Mouse (Mus musculus): ENCODE results near the gene Tmf1. TPM values are rescaled to one million over a fixed set of nuclear protein-coding genes. Genes with fewer than 3 reads are reported as not detected.
A peak's percentile ranks its signal among the peaks of the same experiment; 100 is the strongest.

Gene Tmf1
- polyA plus RNA-seq, 1 experiment from 2014 or later: 24.8 TPM

- Histone ChIP-seq H3K4me2 (no peak overlapping the region), H3K4me1 (replicated peaks) (no peaks in the 10 kb centered on the region), H3K27me3 (no peaks in the 10 kb centered on the region), H3K9me3 (replicated peaks) (no peaks in the 10 kb centered on the region), H3K27ac (no peak overlapping the region), H3K4me3 (no peak overlapping the region), H3K36me3 (peaks cover 48% of the 10 kb centered on the region), H3K9ac (no peak overlapping the region)
- 87% methylated on average over 5 of the region's 5 CpGs for WGBS
- no peak for ATAC-seq (replicated peaks; ENCODE audit: insufficient number of reproducible peaks, insufficient read depth, low FRiP score, low read depth)
These were observed 46.1 kb downstream of the Tmf1 start for GRCm38 (mm10) chr6:97132707-97133303.

DNA sequence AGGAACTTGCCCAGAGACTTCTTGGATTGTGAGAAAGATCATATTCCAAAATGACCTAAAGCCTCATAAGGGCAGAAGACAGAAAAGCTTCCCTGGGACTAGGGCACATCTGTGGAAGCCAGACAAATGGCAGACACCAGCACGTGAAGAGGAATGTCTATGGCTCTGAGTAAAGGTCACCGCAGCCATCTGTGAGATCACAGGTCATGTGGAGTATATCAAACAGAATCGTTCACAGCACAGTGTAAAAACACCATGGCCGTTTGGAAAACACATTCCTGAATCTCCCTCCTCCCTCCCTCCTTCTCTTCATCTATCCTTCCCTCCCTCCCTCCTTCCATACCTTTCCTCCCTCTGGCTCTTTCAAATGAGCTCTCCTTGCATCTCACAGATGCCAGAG is 47.1 kb downstream of the Tmf1 start:
- no peak for ATAC-seq (replicated peaks; ENCODE audit: insufficient number of reproducible peaks, insufficient read depth, low FRiP score, low read depth)
- WGBS: 49% methylated on average over 4 of the region's 4 CpGs
- no peak overlapping the region for H3K27ac ChIP-seq
- no peaks in the 10 kb centered on the region for H3K9me3 ChIP-seq (replicated peaks)
- no peaks in the 10 kb centered on the region for H3K4me1 ChIP-seq (replicated peaks)
- no peak overlapping the region for H3K4me3 ChIP-seq
- peaks cover 48% of the 10 kb centered on the region for H3K36me3 ChIP-seq
- H3K4me2 ChIP-seq: no peak overlapping the region
- H3K9ac ChIP-seq: no peak overlapping the region
- H3K27me3 ChIP-seq: no peaks in the 10 kb centered on the region

GRCm38 (mm10) chr6:97130979-97131378 is 47.9 kb downstream of the Tmf1 start:
- no peak overlapping the region for H3K4me2 ChIP-seq
- peaks cover 52% of the 10 kb centered on the region for H3K36me3 ChIP-seq
- no peaks in the 10 kb centered on the region for H3K9me3 ChIP-seq (replicated peaks)
- H3K9ac ChIP-seq: no peak overlapping the region
- no peaks in the 10 kb centered on the region for H3K27me3 ChIP-seq
- H3K27ac ChIP-seq: no peak overlapping the region
- WGBS: 65% methylated on average over 5 of the region's 5 CpGs
- no peak overlapping the region for H3K4me3 ChIP-seq
- H3K4me1 ChIP-seq (replicated peaks): no peaks in the 10 kb centered on the region
- ATAC-seq (replicated peaks; ENCODE audit: insufficient number of reproducible peaks, insufficient read depth, low FRiP score, low read depth): no peak

- H3K4me3 ChIP-seq: no peak overlapping the region
- H3K36me3 ChIP-seq: peaks cover 24% of the 10 kb centered on the region
- H3K4me2 ChIP-seq: 0 out of 2 replicates have a peak overlapping the region, but pooled peaks have one; percentile 9
- H3K4me1 ChIP-seq (replicated peaks): peaks cover 14% of the 10 kb centered on the region
- ATAC-seq (replicated peaks; ENCODE audit: insufficient number of reproducible peaks, insufficient read depth, low FRiP score, low read depth): peak; percentile 39; the same call in 1 of the 2 replicates
- H3K9ac ChIP-seq: no peak overlapping the region
- no peaks in the 10 kb centered on the region for H3K27me3 ChIP-seq
- 41% methylated on average over 10 of the region's 10 CpGs for WGBS
- H3K27ac ChIP-seq: peak overlapping the region; percentile 23
- H3K9me3 ChIP-seq (replicated peaks): no peaks in the 10 kb centered on the region
These were observed 54.4 kb downstream of the Tmf1 start for GRCm38 (mm10) chr6:97124336-97125010.

- Histone ChIP-seq H3K4me3 (no peak overlapping the region), H3K36me3 (peaks cover 44% of the 10 kb centered on the region; the same call in 1 of the 2 replicates)
- WGBS: 85% methylated on average over 4 of the region's 4 CpGs
These were observed 58.0 kb downstream of the Tmf1 start for GRCm38 (mm10) chr6:97120922-97121321.

DNA sequence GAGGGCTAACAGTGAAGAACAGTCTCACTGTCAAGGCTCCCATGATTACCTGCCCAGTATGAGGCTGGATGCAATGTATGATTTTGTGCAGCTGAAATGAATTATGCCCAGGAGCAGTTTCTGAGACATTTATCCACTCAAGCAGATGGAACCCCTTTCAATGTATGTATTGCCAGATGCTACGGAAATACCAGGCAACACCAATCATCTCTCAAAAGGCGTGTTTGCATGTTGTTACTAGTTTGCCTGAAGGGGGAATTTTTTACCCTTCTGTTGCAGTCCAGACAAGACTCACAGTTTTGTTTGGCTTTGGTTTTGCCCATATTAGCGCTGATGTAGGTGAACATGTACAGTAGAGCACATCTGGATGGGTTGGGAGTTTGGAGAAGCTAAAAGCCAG is 60.6 kb downstream of the Tmf1 start:
- ATAC-seq (replicated peaks; ENCODE audit: insufficient number of reproducible peaks, insufficient read depth, low FRiP score, low read depth): no peak
- Histone ChIP-seq H3K27ac (no peak overlapping the region), H3K9me3 (replicated peaks) (no peaks in the 10 kb centered on the region), H3K4me3 (no peak overlapping the region), H3K36me3 (peaks cover 59% of the 10 kb centered on the region), H3K9ac (no peak overlapping the region), H3K4me2 (no peak overlapping the region), H3K4me1 (replicated peaks) (no peaks in the 10 kb centered on the region), H3K27me3 (no peaks in the 10 kb centered on the region)
- WGBS: 91% methylated on average over 3 of the region's 3 CpGs

More at GRCm38 (mm10) chr6:97120922-97121321, 58.0 kb downstream of the Tmf1 start:
- Histone ChIP-seq H3K9me3 (replicated peaks) (no peaks in the 10 kb centered on the region), H3K27me3 (no peaks in the 10 kb centered on the region), H3K9ac (no peak overlapping the region), H3K4me1 (replicated peaks) (peaks cover 14% of the 10 kb centered on the region), H3K4me2 (no peak overlapping the region), H3K27ac (no peak overlapping the region)
- no peak for ATAC-seq (replicated peaks; ENCODE audit: insufficient number of reproducible peaks, insufficient read depth, low FRiP score, low read depth)

DNA sequence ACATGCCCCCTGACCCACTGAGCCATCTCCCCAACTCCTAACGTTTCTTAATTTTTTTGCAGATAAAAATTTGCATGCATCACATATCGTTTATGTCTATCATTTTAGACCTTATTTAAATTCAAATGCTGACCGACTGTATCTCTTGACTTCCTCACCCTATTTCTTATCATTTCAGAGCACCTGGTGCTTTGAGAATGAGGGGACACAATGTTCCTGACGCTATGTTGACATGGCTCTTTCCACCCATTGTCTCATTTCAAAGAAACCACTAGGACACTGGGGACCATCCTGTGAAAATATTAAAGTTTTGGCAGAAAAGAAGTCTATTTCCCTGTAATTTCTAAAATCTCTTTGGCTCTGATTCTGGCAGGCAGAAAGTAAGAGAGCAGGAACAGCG is 62.0 kb downstream of the Tmf1 start:
- no peak for ATAC-seq (replicated peaks; ENCODE audit: insufficient number of reproducible peaks, insufficient read depth, low FRiP score, low read depth)
- H3K9ac ChIP-seq: no peak overlapping the region
- no peaks in the 10 kb centered on the region for H3K27me3 ChIP-seq
- H3K9me3 ChIP-seq (replicated peaks): no peaks in the 10 kb centered on the region
- H3K27ac ChIP-seq: no peak overlapping the region
- no peak overlapping the region for H3K4me3 ChIP-seq
- WGBS: 70% methylated on average over 5 of the region's 5 CpGs
- H3K4me1 ChIP-seq (replicated peaks): no peaks in the 10 kb centered on the region
- H3K4me2 ChIP-seq: no peak overlapping the region
- peaks cover 65% of the 10 kb centered on the region for H3K36me3 ChIP-seq

DNA sequence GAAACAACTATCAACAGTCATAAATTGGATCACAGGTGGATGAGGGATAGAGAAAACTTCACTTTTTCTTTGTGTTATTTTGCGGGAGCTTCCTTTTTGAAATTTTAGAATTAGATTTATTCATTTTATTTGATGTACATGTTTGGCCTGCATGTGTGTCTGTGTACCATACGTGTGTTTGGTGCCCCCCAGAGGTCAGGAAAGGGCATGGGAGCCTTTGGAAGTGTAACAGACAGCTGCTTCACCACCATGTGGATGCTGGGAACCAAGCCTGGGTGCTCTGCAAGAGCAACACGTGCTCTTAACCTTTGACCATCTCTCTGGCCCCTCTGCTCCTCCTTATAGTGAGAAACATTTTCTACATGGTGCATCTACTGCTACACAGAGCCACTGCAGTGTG is 64.1 kb downstream of the Tmf1 start:
- peaks cover 68% of the 10 kb centered on the region for H3K36me3 ChIP-seq
- ATAC-seq (replicated peaks; ENCODE audit: insufficient number of reproducible peaks, insufficient read depth, low FRiP score, low read depth): no peak
- H3K27me3 ChIP-seq: no peaks in the 10 kb centered on the region
- H3K9me3 ChIP-seq (replicated peaks): no peaks in the 10 kb centered on the region
- H3K4me2 ChIP-seq: no peak overlapping the region
- no peaks in the 10 kb centered on the region for H3K4me1 ChIP-seq (replicated peaks)
- no peak overlapping the region for H3K4me3 ChIP-seq
- H3K9ac ChIP-seq: no peak overlapping the region
- H3K27ac ChIP-seq: no peak overlapping the region
- 68% methylated on average over 3 of the region's 3 CpGs for WGBS

DNA sequence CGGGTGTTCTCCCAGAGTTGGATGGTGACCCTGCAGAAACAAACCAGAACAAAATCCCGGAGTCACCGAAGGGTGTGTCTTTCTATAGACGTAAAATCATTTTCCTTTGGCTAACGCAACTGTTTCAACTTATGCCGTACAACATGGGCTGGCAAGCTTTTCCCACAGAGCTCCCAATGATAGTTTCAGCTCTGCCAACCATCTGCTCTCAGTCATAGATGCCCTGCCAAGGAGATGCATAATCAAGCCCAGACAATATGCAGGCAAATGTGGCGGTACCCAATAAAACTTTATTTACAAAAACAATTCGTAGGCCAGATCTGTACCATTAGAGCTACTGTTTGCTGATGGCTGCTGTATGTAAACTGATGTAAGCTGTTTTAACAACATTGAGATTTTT is 66.7 kb downstream of the Tmf1 start:
- no peak for ATAC-seq (replicated peaks; ENCODE audit: insufficient number of reproducible peaks, insufficient read depth, low FRiP score, low read depth)
- Histone ChIP-seq H3K4me3 (no peak overlapping the region), H3K27ac (no peak overlapping the region), H3K4me2 (no peak overlapping the region), H3K9me3 (replicated peaks) (no peaks in the 10 kb centered on the region), H3K9ac (no peak overlapping the region), H3K4me1 (replicated peaks) (no peaks in the 10 kb centered on the region), H3K27me3 (no peaks in the 10 kb centered on the region), H3K36me3 (peaks cover 50% of the 10 kb centered on the region)
- 89% methylated on average over 8 of the region's 8 CpGs for WGBS

- peaks cover 9% of the 10 kb centered on the region for H3K36me3 ChIP-seq
- 12% methylated on average over 2 of the region's 2 CpGs for WGBS
- H3K9me3 ChIP-seq (replicated peaks): no peaks in the 10 kb centered on the region
- no peak overlapping the region for H3K27ac ChIP-seq
- H3K4me3 ChIP-seq: no peak overlapping the region
- H3K4me2 ChIP-seq: no peak overlapping the region
- H3K27me3 ChIP-seq: peaks cover 3% of the 10 kb centered on the region; the same call in 1 of the 2 replicates
- H3K4me1 ChIP-seq (replicated peaks): no peaks in the 10 kb centered on the region
- no peak overlapping the region for H3K9ac ChIP-seq
- ATAC-seq (replicated peaks; ENCODE audit: insufficient number of reproducible peaks, insufficient read depth, low FRiP score, low read depth): no peak
These were observed 72.1 kb downstream of the Tmf1 start for GRCm38 (mm10) chr6:97106777-97107176.

DNA sequence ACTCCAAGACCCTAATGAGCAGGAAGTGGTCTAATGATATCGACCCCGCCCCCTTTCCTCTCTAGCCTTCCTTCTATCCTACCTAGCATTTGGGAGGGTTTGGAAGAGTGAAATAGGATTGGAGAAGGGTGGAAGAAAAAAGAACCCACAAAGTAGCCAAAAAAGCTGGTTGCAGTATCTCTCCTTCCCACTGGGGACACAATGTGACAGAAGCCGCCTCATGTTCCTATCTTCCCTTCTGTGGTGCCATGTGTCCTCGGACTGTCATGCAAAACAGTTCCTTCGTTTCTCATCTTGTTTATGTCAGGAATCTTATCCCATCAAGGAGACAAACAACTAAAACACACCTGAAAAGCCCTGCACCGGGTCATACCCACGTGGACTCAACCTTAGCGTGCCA is 72.8 kb downstream of the Tmf1 start:
- ATAC-seq (replicated peaks; ENCODE audit: insufficient number of reproducible peaks, insufficient read depth, low FRiP score, low read depth): no peak
- Histone ChIP-seq H3K4me3 (no peak overlapping the region), H3K27ac (no peak overlapping the region), H3K4me1 (replicated peaks) (peaks cover 4% of the 10 kb centered on the region), H3K9ac (no peak overlapping the region), H3K4me2 (no peak overlapping the region), H3K27me3 (peaks cover 8% of the 10 kb centered on the region; the same call in 1 of the 2 replicates), H3K9me3 (replicated peaks) (no peaks in the 10 kb centered on the region), H3K36me3 (0 out of 2 replicates have a peak, but pooled peaks cover 3% of the 10 kb centered on the region)
- 76% methylated on average over 8 of the region's 8 CpGs for WGBS

All from heart, embryonic 15.5 days (tissue).